Mouse (Mus musculus): ENCODE data around the gene Gatad1. TPM values are rescaled to one million over a fixed set of nuclear protein-coding genes. Genes with fewer than 3 reads are reported as not detected.
"Not testable (repeated sequence)": the region's sequence is repeated elsewhere in the genome, so short reads cannot be mapped to it uniquely, and the experiment has no call there.

The Gatad1 gene
- polyA plus RNA-seq, 1 experiment from 2014 or later, result 59.3 TPM

- not testable (repeated sequence) for ATAC-seq (ENCODE audit: insufficient read depth, low FRiP score, low read depth); H3K9ac ChIP-seq; H3K27me3 ChIP-seq (replicated peaks); H3K27ac ChIP-seq; H3K4me2 ChIP-seq; H3K4me1 ChIP-seq; H3K9me3 ChIP-seq; H3K36me3 ChIP-seq; H3K4me3 ChIP-seq (replicated peaks)
- WGBS, result 88% methylated on average over 17 of the region's 25 CpGs
These were observed 3.9 kb downstream of the Gatad1 start for GRCm38 (mm10) chr5:3652903-3653575.

- H3K36me3 ChIP-seq, result no peaks in the 10 kb centered on the region
- peaks cover under 1% of the 10 kb centered on the region; the same call in 1 of the 2 replicates for H3K4me1 ChIP-seq
- H3K9ac ChIP-seq, result no peak overlapping the region
- H3K27me3 ChIP-seq (replicated peaks), result no peaks in the 10 kb centered on the region
- ATAC-seq (ENCODE audit: insufficient read depth, low FRiP score, low read depth), result no peak
- 83% methylated on average over 5 of the region's 5 CpGs for WGBS
- H3K27ac ChIP-seq, result no peak overlapping the region
- H3K4me2 ChIP-seq, result no peak overlapping the region
- H3K9me3 ChIP-seq, result no peaks in the 10 kb centered on the region
- H3K4me3 ChIP-seq (replicated peaks), result no peak overlapping the region
These were observed 5.4 kb downstream of the Gatad1 start for GRCm38 (mm10) chr5:3651621-3652020.

GRCm38 (mm10) chr5:3650881-3651280 lies 6.1 kb downstream of the Gatad1 start, which contains the start of gene Tmbim7:
TSS of gene Tmbim7 (plus strand) at chr5:3651181.
- Histone ChIP-seq H3K4me2 (no peak within 1 kb of the TSS), H3K27me3 (replicated peaks) (no peaks in the 10 kb centered on the region), H3K4me1 (peaks cover 2% of the 10 kb centered on the region; the same call in 1 of the 2 replicates), H3K27ac (no peak within 1 kb of the TSS), H3K4me3 (replicated peaks) (no peak within 1 kb of the TSS), H3K9me3 (no peaks in the 10 kb centered on the region), H3K36me3 (no peaks in the 10 kb centered on the region), H3K9ac (no peak within 1 kb of the TSS)
- ATAC-seq (ENCODE audit: insufficient read depth, low FRiP score, low read depth), result no peak
- whole genome bisulfite sequencing, result 80% methylated on average over 6 of the region's 6 CpGs

- H3K9me3 ChIP-seq, result no peaks in the 10 kb centered on the region
- H3K27ac ChIP-seq, result no peak overlapping the region
- no peak overlapping the region for H3K4me2 ChIP-seq
- H3K9ac ChIP-seq, result no peak overlapping the region
- H3K27me3 ChIP-seq (replicated peaks), result no peaks in the 10 kb centered on the region
- no peak overlapping the region for H3K4me3 ChIP-seq (replicated peaks)
- no peak for ATAC-seq (ENCODE audit: insufficient read depth, low FRiP score, low read depth)
- peaks cover 4% of the 10 kb centered on the region; the same call in 1 of the 2 replicates for H3K36me3 ChIP-seq
- 69% methylated on average over 4 of the region's 4 CpGs for WGBS
- H3K4me1 ChIP-seq, result peaks cover 7% of the 10 kb centered on the region; the same call in 1 of the 2 replicates
These were observed 8.2 kb downstream of the Gatad1 start for GRCm38 (mm10) chr5:3648849-3649210.

- 46% methylated on average over 4 of the region's 4 CpGs for WGBS
- peaks cover 7% of the 10 kb centered on the region; the same call in 1 of the 2 replicates for H3K4me1 ChIP-seq
- H3K9ac ChIP-seq, result no peak overlapping the region
- H3K27me3 ChIP-seq (replicated peaks), result no peaks in the 10 kb centered on the region
- H3K4me3 ChIP-seq (replicated peaks), result no peak overlapping the region
- no peaks in the 10 kb centered on the region for H3K9me3 ChIP-seq
- ATAC-seq (ENCODE audit: insufficient read depth, low FRiP score, low read depth), result no peak
- no peak overlapping the region for H3K27ac ChIP-seq
- peaks cover 6% of the 10 kb centered on the region for H3K36me3 ChIP-seq
- peak overlapping the region; percentile 64; the same call in 1 of the 2 replicates for H3K4me2 ChIP-seq
These were observed 8.7 kb downstream of the Gatad1 start for GRCm38 (mm10) chr5:3648206-3648848.

GRCm38 (mm10) chr5:3647708-3648121 lies 9.3 kb downstream of the Gatad1 start:
- peak overlapping the region; percentile 98 for H3K4me3 ChIP-seq (replicated peaks)
- H3K27ac ChIP-seq, result peak overlapping the region; percentile 96
- H3K4me2 ChIP-seq, result peak overlapping the region; percentile 64
- peaks cover 9% of the 10 kb centered on the region for H3K36me3 ChIP-seq
- peak overlapping the region; percentile 80 for H3K9ac ChIP-seq
- WGBS, result 0% methylated on average over 27 of the region's 46 CpGs
- ATAC-seq (ENCODE audit: insufficient read depth, low FRiP score, low read depth), result peak; percentile 95
- peaks cover 7% of the 10 kb centered on the region; the same call in 1 of the 2 replicates for H3K4me1 ChIP-seq
- H3K27me3 ChIP-seq (replicated peaks), result no peaks in the 10 kb centered on the region
- H3K9me3 ChIP-seq, result no peaks in the 10 kb centered on the region

GRCm38 (mm10) chr5:3646991-3647707 lies 9.8 kb downstream of the Gatad1 start:
- H3K4me3 ChIP-seq (replicated peaks), result peak overlapping the region; percentile 98
- H3K27ac ChIP-seq, result peak overlapping the region; percentile 96
- under 1% methylated on average over 56 of the region's 60 CpGs for WGBS
- H3K9ac ChIP-seq, result peak overlapping the region; percentile 80
- peaks cover 9% of the 10 kb centered on the region for H3K36me3 ChIP-seq
- peak overlapping the region; percentile 64 for H3K4me2 ChIP-seq
- ATAC-seq (ENCODE audit: insufficient read depth, low FRiP score, low read depth), result peak; percentile 61
- peaks cover 7% of the 10 kb centered on the region; the same call in 1 of the 2 replicates for H3K4me1 ChIP-seq
- no peaks in the 10 kb centered on the region for H3K27me3 ChIP-seq (replicated peaks)
- H3K9me3 ChIP-seq, result no peaks in the 10 kb centered on the region

- Histone ChIP-seq H3K27ac (peak overlapping the region; percentile 35; the same call in 1 of the 2 replicates), H3K4me1 (peaks cover 7% of the 10 kb centered on the region; the same call in 1 of the 2 replicates), H3K9ac (peak overlapping the region; percentile 80), H3K9me3 (no peaks in the 10 kb centered on the region), H3K4me3 (replicated peaks) (peak overlapping the region; percentile 98), H3K36me3 (peaks cover 12% of the 10 kb centered on the region), H3K4me2 (peak overlapping the region; percentile 64), H3K27me3 (replicated peaks) (no peaks in the 10 kb centered on the region)
- no peak for ATAC-seq (ENCODE audit: insufficient read depth, low FRiP score, low read depth)
- 18% methylated on average over 6 of the region's 6 CpGs for WGBS
These were observed 10.4 kb downstream of the Gatad1 start for GRCm38 (mm10) chr5:3646539-3646938.

- Histone ChIP-seq H3K9ac (no peak overlapping the region), H3K4me1 (peaks cover 7% of the 10 kb centered on the region; the same call in 1 of the 2 replicates), H3K9me3 (no peaks in the 10 kb centered on the region), H3K27ac (no peak overlapping the region), H3K4me3 (replicated peaks) (no peak overlapping the region), H3K27me3 (replicated peaks) (no peaks in the 10 kb centered on the region), H3K4me2 (no peak overlapping the region), H3K36me3 (peaks cover 14% of the 10 kb centered on the region)
- no peak for ATAC-seq (ENCODE audit: insufficient read depth, low FRiP score, low read depth)
- WGBS, result 81% methylated on average over 6 of the region's 6 CpGs
These were observed 11.7 kb downstream of the Gatad1 start for GRCm38 (mm10) chr5:3645326-3645725.

GRCm38 (mm10) chr5:3644621-3645020 lies 12.4 kb downstream of the Gatad1 start:
- Histone ChIP-seq H3K4me3 (replicated peaks) (no peak overlapping the region), H3K4me2 (no peak overlapping the region), H3K36me3 (peaks cover 14% of the 10 kb centered on the region), H3K27me3 (replicated peaks) (no peaks in the 10 kb centered on the region), H3K27ac (no peak overlapping the region), H3K9ac (no peak overlapping the region), H3K9me3 (no peaks in the 10 kb centered on the region), H3K4me1 (peaks cover 7% of the 10 kb centered on the region; the same call in 1 of the 2 replicates)
- WGBS, result 93% methylated on average over 6 of the region's 6 CpGs
- no peak for ATAC-seq (ENCODE audit: insufficient read depth, low FRiP score, low read depth)

GRCm38 (mm10) chr5:3635286-3635685 lies 21.7 kb downstream of the Gatad1 start:
- Histone ChIP-seq H3K9me3 (no peaks in the 10 kb centered on the region), H3K4me3 (replicated peaks) (no peak overlapping the region), H3K9ac (no peak overlapping the region), H3K27me3 (replicated peaks) (no peaks in the 10 kb centered on the region), H3K36me3 (peaks cover 8% of the 10 kb centered on the region; the same call in 1 of the 2 replicates), H3K4me1 (no peaks in the 10 kb centered on the region), H3K27ac (no peak overlapping the region), H3K4me2 (no peak overlapping the region)
- no peak for ATAC-seq (ENCODE audit: insufficient read depth, low FRiP score, low read depth)
- 77% methylated on average over 8 of the region's 8 CpGs for WGBS
